Mouse (Mus musculus) ES-E14 (cell line): ENCODE results near the gene Pakap.

ENCODE experiments used
- HCFC1 ChIP-seq: IDR thresholded peaks from 2 replicates; pipeline ENCODE4 v1.6.1; 2012; ENCODE audit warnings: low read length, inconsistent platforms, borderline replicate concordance; ENCODE audit not compliant: insufficient read depth
- MAFK ChIP-seq: IDR thresholded peaks from 2 replicates; pipeline ENCODE4 v1.6.1; 2014; ENCODE audit warnings: mild to moderate bottlenecking, low read depth, low read length, inconsistent platforms; ENCODE audit not compliant: insufficient read depth
- ZC3H11A ChIP-seq: IDR thresholded peaks from 2 replicates; pipeline ENCODE4 v1.6.1; 2012; ENCODE audit warnings: low read depth, mild to moderate bottlenecking, inconsistent platforms, low read length, borderline replicate concordance
- ZNF384 ChIP-seq: IDR thresholded peaks from 2 replicates; pipeline ENCODE4 v1.6.1; 2012; ENCODE audit warnings: low read depth, low read length, inconsistent platforms

DNA sequence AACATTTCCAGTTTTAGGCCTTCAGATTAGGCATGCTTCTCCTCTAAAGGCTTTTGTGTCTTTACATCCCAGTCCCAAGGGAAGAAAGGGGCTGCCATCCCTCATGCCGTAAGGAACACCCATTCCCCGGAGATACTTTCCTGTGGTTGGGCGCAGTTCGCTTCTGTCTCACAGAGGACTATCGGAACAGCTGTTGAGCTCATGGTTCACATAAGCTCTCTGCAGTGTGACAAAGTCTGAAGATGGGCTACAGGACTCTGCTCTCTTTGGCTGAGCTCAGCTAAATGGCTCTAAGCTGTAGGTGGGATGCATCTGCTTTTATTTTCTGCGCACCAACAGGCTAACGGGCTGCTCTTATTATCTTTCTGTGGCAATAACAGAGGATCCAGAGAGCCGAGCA is 83.6 kb downstream of the Pakap start:
- TF ChIP-seq MAFK (no peak), HCFC1 (no peak), ZC3H11A (no peak), ZNF384 (no peak)
